Mouse (Mus musculus): Measurements from ENCODE around the gene Plcb4.
A peak's percentile ranks its signal among the peaks of the same experiment; 100 is the strongest.
"Not testable (repeated sequence)": the region's sequence is repeated elsewhere in the genome, so short reads cannot be mapped to it uniquely, and the experiment has no call there.

Plcb4 gene

GRCm38 (mm10) chr2:135954760-135955548 is 296.1 kb downstream of the Plcb4 start:
- DNase-seq (ENCODE audit: low read depth) = no peak

- no peak for DNase-seq (ENCODE audit: low read depth)
Measured at GRCm38 (mm10) chr2:135955796-135956195, 297.0 kb downstream of the Plcb4 start.

- peak; percentile 53 for DNase-seq (ENCODE audit: low read depth)
Measured at GRCm38 (mm10) chr2:135957689-135958088, 298.9 kb downstream of the Plcb4 start.

- DNase-seq (ENCODE audit: low read depth) = no peak
Measured at GRCm38 (mm10) chr2:135958453-135958852, 299.6 kb downstream of the Plcb4 start.

GRCm38 (mm10) chr2:135963089-135963488 is 304.3 kb downstream of the Plcb4 start:
- DNase-seq (ENCODE audit: low read depth) = no peak

- peak; percentile 22 for DNase-seq (ENCODE audit: low read depth)
Measured at GRCm38 (mm10) chr2:135966871-135967557, 308.2 kb downstream of the Plcb4 start.

- no peak for DNase-seq (ENCODE audit: low read depth)
Measured at GRCm38 (mm10) chr2:135968159-135968558, 309.3 kb downstream of the Plcb4 start.

- no peak for DNase-seq (ENCODE audit: low read depth)
Measured at GRCm38 (mm10) chr2:135970902-135971301, 312.1 kb downstream of the Plcb4 start.

- DNase-seq (ENCODE audit: low read depth) = no peak
Measured at GRCm38 (mm10) chr2:135975978-135976377, 317.2 kb downstream of the Plcb4 start.

- DNase-seq (ENCODE audit: low read depth) = no peak
Measured at GRCm38 (mm10) chr2:135978790-135979189, 320.0 kb downstream of the Plcb4 start.

GRCm38 (mm10) chr2:135980428-135980827 is 321.6 kb downstream of the Plcb4 start:
- DNase-seq (ENCODE audit: low read depth) = no peak

GRCm38 (mm10) chr2:135983972-135984371 is 325.2 kb downstream of the Plcb4 start:
- no peak for DNase-seq (ENCODE audit: low read depth)

- no peak for DNase-seq (ENCODE audit: low read depth)
Measured at GRCm38 (mm10) chr2:135985536-135986265, 326.9 kb downstream of the Plcb4 start.

- peak; percentile 6 for DNase-seq (ENCODE audit: low read depth)
Measured at GRCm38 (mm10) chr2:135988475-135988874, 329.7 kb downstream of the Plcb4 start.

GRCm38 (mm10) chr2:135990686-135991085 is 331.9 kb downstream of the Plcb4 start:
- DNase-seq (ENCODE audit: low read depth) = not testable (repeated sequence)

- no peak for DNase-seq (ENCODE audit: low read depth)
Measured at GRCm38 (mm10) chr2:135993314-135993713, 334.5 kb downstream of the Plcb4 start.

- no peak for DNase-seq (ENCODE audit: low read depth)
Measured at GRCm38 (mm10) chr2:135995196-135995595, 336.4 kb downstream of the Plcb4 start.

- no peak for DNase-seq (ENCODE audit: low read depth)
Measured at GRCm38 (mm10) chr2:135996936-135997335, 338.1 kb downstream of the Plcb4 start.

GRCm38 (mm10) chr2:135997361-135998150 is 338.7 kb downstream of the Plcb4 start:
- no peak for DNase-seq (ENCODE audit: low read depth)

- DNase-seq (ENCODE audit: low read depth) = no peak
Measured at GRCm38 (mm10) chr2:135998886-135999285, 340.1 kb downstream of the Plcb4 start.

GRCm38 (mm10) chr2:135999361-135999760 is 340.6 kb downstream of the Plcb4 start:
- DNase-seq (ENCODE audit: low read depth) = no peak

GRCm38 (mm10) chr2:136000933-136001332 is 342.1 kb downstream of the Plcb4 start:
- DNase-seq (ENCODE audit: low read depth) = no peak

Measured in naive thymus-derived CD4-positive, alpha-beta T cell, adult 2 months (primary cell).